Mouse (Mus musculus) ES-Bruce4 (cell line): ENCODE results near the gene Dact2.

ENCODE experiments used
- CTCF ChIP-seq: IDR thresholded peaks from one replicate; pipeline ENCODE4 v1.8.1; 2011; ENCODE audit warnings: low read depth, low read length
- EP300 ChIP-seq: IDR thresholded peaks from 2 replicates; pipeline ENCODE4 v1.6.1; 2011; ENCODE audit warnings: low read depth, low read length; ENCODE audit not compliant: insufficient read depth
- POLR2A ChIP-seq: IDR thresholded peaks from one replicate; pipeline ENCODE4 v1.8.1; 2011; ENCODE audit warnings: low read length; ENCODE audit not compliant: insufficient read depth

DNA sequence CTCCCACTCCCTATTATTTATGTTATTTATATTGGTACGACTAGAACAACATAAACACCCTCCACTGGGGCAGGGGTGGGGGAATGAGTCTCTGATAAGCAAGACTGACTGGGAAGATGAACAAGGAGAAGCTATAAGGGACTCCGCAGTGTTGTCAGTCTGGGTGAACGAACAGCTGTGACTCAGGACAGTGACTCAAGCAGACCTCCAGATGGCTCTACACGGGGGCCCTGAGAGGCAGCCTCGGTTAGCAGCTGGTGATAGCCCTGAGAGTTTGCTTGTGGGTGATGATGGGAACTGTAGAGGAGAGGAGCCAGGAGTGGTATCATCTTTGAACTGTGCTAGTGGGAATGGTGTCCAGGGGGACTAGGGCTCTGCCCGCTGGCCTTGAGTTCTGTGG lies 23.5 kb upstream of the Dact2 start:
- TF ChIP-seq EP300, result no peak
- no peak for TF ChIP-seq CTCF
- no peak for TF ChIP-seq POLR2A
